Mouse (Mus musculus): ENCODE results near the gene Slc30a3.
"Not testable (repeated sequence)": the region's sequence is repeated elsewhere in the genome, so short reads cannot be mapped to it uniquely, and the experiment has no call there.

Gene Slc30a3

DNA sequence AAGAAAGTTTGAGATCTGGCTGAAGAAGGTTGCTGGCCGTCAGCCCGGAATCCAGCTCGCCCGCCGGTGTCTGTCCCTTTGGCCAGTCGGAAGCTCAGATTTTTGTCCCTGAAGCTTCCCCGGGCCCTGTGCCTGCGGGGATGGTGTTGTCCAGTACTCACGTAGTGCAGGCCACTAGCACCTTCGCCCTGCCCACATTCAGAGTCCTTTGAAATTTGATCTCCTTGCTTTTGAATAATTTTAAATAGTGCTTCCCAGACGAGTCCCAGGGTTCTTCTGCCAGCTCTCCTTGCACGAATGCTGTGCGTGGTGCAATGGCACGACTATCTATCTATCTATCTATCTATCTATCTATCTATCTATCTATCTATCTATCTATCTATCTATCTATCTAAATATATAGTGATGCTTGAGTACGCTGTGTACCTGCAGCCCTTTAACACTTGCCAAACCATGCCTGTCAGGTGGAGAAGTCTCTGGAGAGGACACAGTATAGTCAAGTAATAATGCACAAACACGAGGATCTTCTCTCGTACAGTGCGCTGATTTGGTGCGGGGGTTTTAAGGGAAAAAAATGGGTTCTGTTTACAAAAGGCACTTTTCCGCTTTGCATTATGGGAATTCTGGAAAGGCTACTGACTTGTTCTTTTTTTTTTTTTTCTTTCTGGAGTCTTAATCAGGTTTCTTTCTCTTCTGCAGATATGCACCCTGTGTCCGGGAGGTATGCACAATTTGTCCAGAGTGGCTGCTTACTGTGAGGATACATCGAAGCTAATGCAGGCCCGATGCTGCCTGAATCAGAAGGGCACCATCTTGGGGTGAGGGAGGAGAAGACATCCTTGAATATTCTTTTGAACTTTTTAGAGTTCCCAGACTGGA lies 59.0 kb downstream of the Slc30a3 start, which contains the start of gene Slc5a6:
Gene Slc5a6, minus strand, starts transcription at position 162 of the 879 bp plus-strand sequence.
- peak; percentile 41 to 53 for DNase-seq (ENCODE audit: low spot score in 2 of 2)

DNA sequence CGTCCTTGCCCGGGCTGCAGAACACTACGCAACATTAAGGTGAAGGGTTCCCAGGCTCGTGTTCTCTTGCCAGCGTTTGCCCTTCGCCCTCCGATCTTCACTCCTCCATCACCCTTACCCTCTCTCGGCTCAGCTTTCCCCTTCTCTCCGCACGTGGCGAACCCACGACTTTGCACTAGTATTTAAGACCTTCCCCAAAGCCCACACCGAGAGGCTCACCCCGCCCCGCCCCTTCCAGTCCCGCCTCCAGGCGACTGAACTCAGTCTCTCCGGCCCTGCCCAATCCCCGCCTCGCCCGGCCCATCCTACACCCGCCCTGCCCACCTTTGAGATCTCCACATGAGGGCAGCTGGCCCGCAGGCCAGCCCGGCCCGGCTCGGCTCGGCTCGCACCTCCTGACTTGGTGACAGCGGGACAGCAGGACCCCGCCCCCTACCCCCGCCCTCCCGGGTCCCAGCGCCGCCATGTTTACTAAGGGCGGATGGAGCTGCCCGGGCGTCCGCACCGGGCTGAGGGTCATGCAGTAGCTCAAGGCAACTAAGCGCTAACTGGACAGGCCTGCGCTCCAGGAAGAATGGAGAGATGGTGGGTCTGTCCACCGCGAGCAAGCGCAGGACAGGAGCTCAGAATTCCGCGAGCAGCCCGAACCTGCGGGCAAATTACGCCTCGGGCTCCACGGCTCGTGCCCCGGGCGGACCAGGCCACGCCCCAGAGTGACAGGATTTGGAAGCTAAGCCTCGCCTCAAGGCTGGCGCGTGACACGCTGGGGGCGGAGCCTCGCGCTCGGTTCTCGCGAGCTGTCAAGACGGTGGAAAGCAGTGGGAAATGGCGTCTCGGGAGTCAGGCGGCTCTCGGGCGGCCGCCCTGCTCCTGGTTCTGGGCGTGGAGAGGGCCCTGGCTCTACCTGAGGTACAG lies 59.9 kb downstream of the Slc30a3 start, which contains the start of gene Atraid:
Gene Atraid, plus strand, starts transcription at position 465 of the 915 bp plus-strand sequence.
- DNase-seq (ENCODE audit: low spot score in 2 of 2) = peak; percentile 97 to 99

DNA sequence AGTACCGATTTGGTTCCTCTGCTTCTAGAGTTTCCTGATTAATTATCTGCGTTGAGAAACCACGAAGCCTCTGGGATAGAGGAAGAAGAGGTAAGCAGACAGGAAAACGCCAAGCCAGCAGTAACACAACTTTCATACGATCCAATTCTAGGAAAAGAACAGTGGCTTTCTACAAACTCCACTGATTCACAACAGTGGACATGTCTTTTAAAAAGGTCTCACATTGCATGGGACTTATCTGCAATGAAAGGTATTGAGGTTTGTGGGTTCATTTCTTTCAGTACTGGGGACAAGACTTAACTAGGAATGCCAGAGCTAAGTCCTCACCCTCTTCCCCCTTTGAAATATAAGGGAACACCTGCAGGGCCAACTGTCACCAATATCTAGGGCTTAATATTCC lies 61.0 kb downstream of the Slc30a3 start:
- no peak for DNase-seq (ENCODE audit: low spot score in 2 of 2)

DNA sequence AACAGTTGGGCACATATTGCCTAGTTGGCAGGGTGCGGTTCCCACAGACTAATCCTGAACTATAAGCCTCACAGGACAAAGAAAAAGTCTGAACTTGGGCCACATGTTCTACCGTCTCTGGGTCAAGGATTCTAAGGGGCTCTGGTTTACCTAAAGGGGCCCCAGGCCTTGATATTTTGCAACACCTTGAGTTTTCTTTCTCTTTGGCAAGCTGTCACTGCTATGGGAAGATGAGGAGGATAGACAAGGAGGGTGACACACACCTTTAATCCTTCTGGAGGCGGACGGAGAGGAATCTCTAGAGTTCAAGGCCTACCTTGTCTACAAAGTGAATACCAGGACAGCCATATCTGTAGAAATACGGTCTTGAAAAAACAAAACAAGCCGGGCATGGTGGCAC lies 61.6 kb downstream of the Slc30a3 start:
- no peak for DNase-seq (ENCODE audit: low spot score in 2 of 2)

DNA sequence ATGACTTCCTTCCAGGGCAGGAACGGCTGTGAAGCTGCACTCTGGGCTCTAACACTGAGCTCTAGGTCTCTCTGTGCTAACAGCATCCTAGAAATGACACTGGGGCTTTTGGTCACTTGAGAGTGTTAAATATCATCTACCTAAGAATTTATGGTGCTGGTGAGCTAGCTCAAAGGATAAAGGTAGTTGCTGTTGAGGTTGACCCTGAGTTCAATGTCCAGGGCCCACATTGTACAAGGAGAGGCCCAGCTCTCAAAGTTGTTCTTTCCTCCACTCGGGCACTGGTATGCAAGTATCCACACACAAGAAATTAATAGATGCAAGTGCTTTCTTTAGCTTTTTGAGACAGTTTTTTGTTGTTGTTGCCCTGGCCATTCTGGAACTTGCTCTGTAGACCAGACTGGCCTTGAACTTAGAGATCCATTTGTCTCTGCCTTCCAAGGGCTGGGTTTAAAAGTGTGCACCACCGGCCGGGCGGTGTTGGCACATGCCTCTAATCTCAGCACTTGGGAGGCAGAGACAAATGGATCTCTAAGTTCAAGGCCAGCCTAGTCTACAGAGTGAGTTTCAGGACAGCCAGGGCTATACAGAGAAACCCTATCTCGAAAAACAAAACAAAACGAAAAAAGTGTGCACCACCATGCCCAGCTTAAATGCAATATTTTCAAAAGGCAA lies 69.7 kb downstream of the Slc30a3 start:
- no peak for DNase-seq (ENCODE audit: low spot score in 2 of 2)

DNA sequence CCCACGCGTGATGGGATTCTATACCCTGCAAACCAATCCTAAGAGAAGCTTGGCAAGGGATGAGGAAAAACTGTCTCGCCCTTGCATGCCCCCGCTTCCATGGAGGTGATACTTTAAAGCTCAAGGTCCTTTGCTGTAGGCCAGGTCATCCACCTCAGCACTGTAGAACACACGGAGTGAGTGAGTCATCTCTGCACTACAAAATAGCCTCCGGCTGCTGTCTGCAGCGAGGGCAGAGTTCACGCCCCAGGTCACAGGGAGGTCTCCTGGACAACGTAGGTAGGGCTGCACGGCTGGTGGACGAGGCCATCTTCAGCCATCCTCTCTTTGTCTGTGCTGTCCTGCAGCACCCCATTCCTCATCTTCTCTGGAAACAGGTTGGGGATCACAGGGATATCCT lies 71.5 kb downstream of the Slc30a3 start:
- not testable (repeated sequence) for DNase-seq (ENCODE audit: low spot score in 2 of 2)
